Mouse (Mus musculus): Measurements from ENCODE around the gene Reep3. TPM values are rescaled to one million over a fixed set of nuclear protein-coding genes. Genes with fewer than 3 reads are reported as not detected.

Gene Reep3
- 31.7 and 36.7 TPM in 2 replicates for polyA plus RNA-seq (2016; fragmentation: Nextera tagmentation; extraction: Ambion mirVana)

GRCm38 (mm10) chr10:67096621-67097436, at the start of gene Reep3:
Gene Reep3 (minus strand): TSS chr10:67096945.
- H3K9me3 ChIP-seq (replicated peaks), result no peaks in the 10 kb centered on the region
- H3K27me3 ChIP-seq (ENCODE audit: low read depth, poor library complexity, severe bottlenecking), result no peaks in the 10 kb centered on the region
- peak within 1 kb of the TSS; percentile 89 for H3K4me3 ChIP-seq
- H3K4me1 ChIP-seq, result peaks cover 48% of the 10 kb centered on the region
- H3K27ac ChIP-seq (replicated peaks), result peak within 1 kb of the TSS; percentile 99
- DNase-seq (ENCODE audit: low spot score), result peak; percentile 79
- peaks cover 13% of the 10 kb centered on the region for H3K36me3 ChIP-seq
- under 1% methylated on average over 94 of the region's 97 CpGs for WGBS

DNA sequence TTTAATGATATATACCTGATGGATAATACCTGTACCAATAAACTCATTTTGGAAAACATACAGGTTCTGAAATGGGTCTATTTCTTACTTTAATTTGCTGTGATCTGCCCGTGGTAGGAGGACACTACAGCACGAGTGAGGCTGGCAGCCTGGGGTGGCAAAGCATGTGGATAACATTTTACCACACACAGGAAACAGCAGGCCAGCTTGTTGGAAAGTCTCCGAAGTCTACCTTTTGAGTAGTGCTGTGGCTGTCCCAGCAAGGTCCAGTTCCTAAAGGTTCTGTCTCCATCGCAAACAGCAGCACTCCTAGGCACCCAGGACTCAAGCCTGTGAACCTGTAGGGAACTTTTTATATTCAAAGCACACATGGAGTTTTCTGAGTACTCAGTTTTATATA, 48.9 kb upstream of the Reep3 start:
- Histone ChIP-seq H3K9me3 (replicated peaks) (no peaks in the 10 kb centered on the region), H3K36me3 (no peaks in the 10 kb centered on the region; the same call in 1 of the 2 replicates), H3K27ac (replicated peaks) (no peak overlapping the region), H3K27me3 (ENCODE audit: low read depth, poor library complexity, severe bottlenecking) (no peaks in the 10 kb centered on the region), H3K4me1 (no peaks in the 10 kb centered on the region), H3K4me3 (no peak overlapping the region)
- 90% methylated on average over 4 of the region's 4 CpGs for WGBS
- DNase-seq (ENCODE audit: low spot score), result no peak

DNA sequence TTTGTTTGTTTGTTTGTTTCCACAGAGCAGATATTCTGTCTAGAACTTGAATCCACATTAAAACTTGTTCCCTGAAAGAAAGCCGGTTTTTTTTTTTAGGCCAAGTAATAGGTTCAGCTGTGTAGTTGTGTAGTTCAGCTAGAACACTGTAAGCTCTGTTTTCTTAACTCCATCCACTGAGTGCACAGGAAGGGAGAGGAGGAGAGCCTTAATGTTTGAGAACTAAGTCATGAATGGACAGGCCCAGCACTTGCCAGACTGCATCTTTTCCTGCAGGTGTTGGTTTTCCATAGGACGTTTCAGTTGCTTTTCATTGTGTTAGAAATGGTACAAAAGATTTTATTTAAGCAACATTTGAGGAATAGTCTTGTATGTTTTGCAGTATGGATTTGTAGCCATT, 47.5 kb upstream of the Reep3 start:
- H3K36me3 ChIP-seq, result no peaks in the 10 kb centered on the region; the same call in 1 of the 2 replicates
- no peak overlapping the region for H3K4me3 ChIP-seq
- H3K27me3 ChIP-seq (ENCODE audit: low read depth, poor library complexity, severe bottlenecking), result no peaks in the 10 kb centered on the region
- no peaks in the 10 kb centered on the region for H3K4me1 ChIP-seq
- no peaks in the 10 kb centered on the region for H3K9me3 ChIP-seq (replicated peaks)
- H3K27ac ChIP-seq (replicated peaks), result no peak overlapping the region
- no peak for DNase-seq (ENCODE audit: low spot score)
- 83% methylated on average over 2 of the region's 2 CpGs for WGBS

DNA sequence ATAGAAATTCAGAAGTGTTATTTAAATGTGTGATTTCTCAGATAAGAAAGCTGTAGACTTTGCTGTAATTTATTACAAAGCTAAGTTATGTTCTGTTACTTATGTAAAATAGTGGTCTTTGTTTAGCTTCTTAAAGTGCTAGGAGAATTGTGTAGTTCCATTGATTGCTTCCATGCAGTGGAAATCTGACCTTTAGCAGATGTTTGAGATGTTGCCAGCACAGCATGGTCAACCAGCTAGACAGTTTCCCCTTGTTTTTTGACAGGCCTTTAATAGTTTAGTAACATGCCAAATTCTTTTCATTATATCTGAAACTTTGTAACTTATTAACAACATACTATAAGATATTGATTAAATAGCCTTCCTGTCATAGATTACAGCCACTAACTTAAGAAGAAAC, 46.9 kb upstream of the Reep3 start:
- H3K27ac ChIP-seq (replicated peaks), result no peak overlapping the region
- no peak for DNase-seq (ENCODE audit: low spot score)
- no peaks in the 10 kb centered on the region for H3K4me1 ChIP-seq
- no peaks in the 10 kb centered on the region for H3K9me3 ChIP-seq (replicated peaks)
- no peak overlapping the region for H3K4me3 ChIP-seq
- no peaks in the 10 kb centered on the region for H3K27me3 ChIP-seq (ENCODE audit: low read depth, poor library complexity, severe bottlenecking)
- no peaks in the 10 kb centered on the region for H3K36me3 ChIP-seq

- Histone ChIP-seq H3K9me3 (replicated peaks) (no peaks in the 10 kb centered on the region), H3K4me3 (no peak overlapping the region), H3K36me3 (no peaks in the 10 kb centered on the region), H3K27me3 (ENCODE audit: low read depth, poor library complexity, severe bottlenecking) (no peaks in the 10 kb centered on the region), H3K4me1 (no peaks in the 10 kb centered on the region), H3K27ac (replicated peaks) (no peak overlapping the region)
- 90% methylated on average over 2 of the region's 2 CpGs for WGBS
- no peak for DNase-seq (ENCODE audit: low spot score)
Measured at GRCm38 (mm10) chr10:67137437-67137836, 40.7 kb upstream of the Reep3 start.

DNA sequence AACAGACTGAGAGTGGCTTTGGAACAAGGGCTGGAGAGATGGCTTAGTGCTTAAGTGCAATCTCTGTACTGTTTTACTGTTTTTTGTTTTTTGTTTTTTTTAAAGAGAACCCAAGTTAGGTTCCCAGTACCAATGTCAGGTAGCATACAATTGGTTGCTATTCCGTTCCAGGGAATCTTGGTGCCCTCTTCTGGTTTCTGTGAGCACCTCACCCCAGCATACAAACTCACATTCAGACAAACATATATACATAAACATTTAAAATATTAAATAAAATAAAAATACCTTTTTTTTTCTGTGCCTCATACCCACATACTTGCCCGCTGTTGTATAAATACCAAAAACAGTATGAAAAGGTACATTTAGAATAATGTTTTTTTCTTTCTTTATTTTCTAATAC, 37.6 kb upstream of the Reep3 start:
- Histone ChIP-seq H3K27ac (replicated peaks) (no peak overlapping the region), H3K4me1 (0 out of 2 replicates have a peak, but pooled peaks cover 4% of the 10 kb centered on the region), H3K4me3 (no peak overlapping the region), H3K27me3 (ENCODE audit: low read depth, poor library complexity, severe bottlenecking) (no peaks in the 10 kb centered on the region), H3K9me3 (replicated peaks) (no peaks in the 10 kb centered on the region), H3K36me3 (no peaks in the 10 kb centered on the region)
- WGBS, result 83% methylated on average over 2 of the region's 2 CpGs
- no peak for DNase-seq (ENCODE audit: low spot score)

DNA sequence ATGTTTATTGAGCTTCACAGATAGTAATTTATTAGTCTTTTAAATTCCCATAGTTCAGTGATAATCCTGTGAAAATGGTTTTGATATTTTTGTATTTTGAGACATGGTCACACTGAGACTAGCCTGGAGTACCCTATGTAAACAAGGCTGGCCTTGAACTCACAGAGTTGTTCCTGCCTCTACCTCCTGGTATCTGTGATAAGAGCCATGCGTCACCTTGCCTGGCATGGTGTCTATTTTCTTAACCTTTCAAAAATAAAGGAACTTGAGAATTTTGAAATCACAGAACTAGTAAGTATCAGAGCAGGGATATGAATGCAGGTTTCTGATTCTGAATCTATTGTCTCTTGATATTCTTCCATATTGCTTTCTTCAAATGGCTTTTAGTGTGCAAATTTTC, 35.0 kb upstream of the Reep3 start:
- 89% methylated on average over 1 of the region's 1 CpGs for WGBS

GRCm38 (mm10) chr10:67129531-67129930, 32.8 kb upstream of the Reep3 start:
- WGBS, result 81% methylated on average over 1 of the region's 1 CpGs
- H3K36me3 ChIP-seq, result no peaks in the 10 kb centered on the region
- H3K27ac ChIP-seq (replicated peaks), result no peak overlapping the region
- H3K4me3 ChIP-seq, result no peak overlapping the region
- H3K27me3 ChIP-seq (ENCODE audit: low read depth, poor library complexity, severe bottlenecking), result no peaks in the 10 kb centered on the region
- H3K4me1 ChIP-seq, result peaks cover 42% of the 10 kb centered on the region
- DNase-seq (ENCODE audit: low spot score), result no peak
- H3K9me3 ChIP-seq (replicated peaks), result no peaks in the 10 kb centered on the region

More for the DNA sequence above, 35.0 kb upstream of the Reep3 start:
- Histone ChIP-seq H3K27me3 (ENCODE audit: low read depth, poor library complexity, severe bottlenecking) (no peaks in the 10 kb centered on the region), H3K4me3 (no peak overlapping the region), H3K27ac (replicated peaks) (no peak overlapping the region), H3K4me1 (peaks cover 22% of the 10 kb centered on the region), H3K36me3 (no peaks in the 10 kb centered on the region), H3K9me3 (replicated peaks) (no peaks in the 10 kb centered on the region)
- no peak for DNase-seq (ENCODE audit: low spot score)

GRCm38 (mm10) chr10:67126859-67127758, 30.4 kb upstream of the Reep3 start:
- peak; percentile 65 for DNase-seq (ENCODE audit: low spot score)
- H3K36me3 ChIP-seq, result no peaks in the 10 kb centered on the region
- no peaks in the 10 kb centered on the region for H3K9me3 ChIP-seq (replicated peaks)
- H3K27me3 ChIP-seq (ENCODE audit: low read depth, poor library complexity, severe bottlenecking), result no peaks in the 10 kb centered on the region
- peaks cover 51% of the 10 kb centered on the region for H3K4me1 ChIP-seq
- 1% methylated on average over 110 of the region's 115 CpGs for WGBS
- H3K27ac ChIP-seq (replicated peaks), result peak overlapping the region; percentile 89
- H3K4me3 ChIP-seq, result peak overlapping the region; percentile 91

DNA sequence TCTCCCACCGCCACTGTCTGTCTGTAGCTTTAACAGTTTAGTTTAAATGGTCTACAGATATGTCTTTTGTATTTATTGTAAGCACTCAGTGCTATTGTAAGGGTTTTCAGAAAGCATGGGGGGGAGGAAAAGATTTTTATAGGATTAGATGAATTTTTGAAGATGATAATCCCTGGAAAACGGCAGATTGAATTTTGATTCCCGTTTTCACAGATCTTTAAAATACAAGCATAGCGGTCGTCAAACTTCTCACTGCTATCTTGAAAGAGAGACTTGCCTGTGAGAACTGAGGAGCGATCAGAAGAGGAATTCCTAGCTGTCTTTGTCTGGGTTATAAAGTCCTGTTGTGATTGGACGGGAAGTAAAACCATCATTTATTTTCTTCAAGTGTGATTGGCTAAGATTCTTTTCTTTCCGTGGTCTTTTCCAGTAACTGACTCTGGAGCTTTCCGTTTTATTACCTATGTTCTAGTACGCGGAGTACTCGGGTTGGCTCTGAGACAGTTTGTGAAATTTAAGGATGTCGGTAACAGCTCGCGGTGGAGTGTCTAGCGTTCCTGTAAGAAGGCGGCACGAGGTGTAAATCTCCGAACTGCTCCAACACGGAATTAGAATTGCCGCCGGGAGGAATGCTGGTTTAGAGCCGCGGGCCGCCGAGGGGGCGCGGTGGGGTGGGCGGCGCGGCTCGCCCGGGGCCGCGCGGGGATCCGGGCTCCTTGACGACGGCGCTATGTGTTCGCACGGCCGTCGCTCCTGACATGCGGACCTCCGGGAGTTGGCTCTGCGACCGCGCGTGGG, 29.5 kb upstream of the Reep3 start:
- peak overlapping the region; percentile 89 for H3K27ac ChIP-seq (replicated peaks)
- WGBS, result under 1% methylated on average over 50 of the region's 50 CpGs

DNA sequence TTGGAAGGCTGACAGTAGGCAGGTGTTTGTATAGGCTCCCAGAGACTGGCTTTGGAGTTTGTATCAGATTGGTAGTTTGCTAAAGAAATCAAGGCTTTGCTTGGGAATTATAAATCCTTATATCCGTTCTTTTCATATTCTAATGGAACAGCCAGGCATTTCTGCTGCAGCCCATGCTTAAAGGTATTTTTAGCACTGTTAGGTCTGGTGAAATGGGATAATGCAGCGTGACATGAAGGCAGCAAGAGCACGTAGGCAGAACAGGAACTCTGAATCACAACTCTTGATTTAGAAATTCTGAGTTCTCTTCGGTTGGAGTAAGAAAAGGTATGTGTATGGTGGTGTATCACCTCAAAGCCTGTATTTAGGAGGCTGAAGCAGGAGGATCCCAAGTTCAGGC, 27.4 kb upstream of the Reep3 start:
- H3K36me3 ChIP-seq, result no peaks in the 10 kb centered on the region
- no peak for DNase-seq (ENCODE audit: low spot score)
- peaks cover 51% of the 10 kb centered on the region for H3K4me1 ChIP-seq
- 77% methylated on average over 4 of the region's 4 CpGs for WGBS
- no peak overlapping the region for H3K4me3 ChIP-seq
- no peak overlapping the region for H3K27ac ChIP-seq (replicated peaks)
- no peaks in the 10 kb centered on the region for H3K27me3 ChIP-seq (ENCODE audit: low read depth, poor library complexity, severe bottlenecking)
- no peaks in the 10 kb centered on the region for H3K9me3 ChIP-seq (replicated peaks)

More for the DNA sequence above, 29.5 kb upstream of the Reep3 start:
- H3K4me1 ChIP-seq, result peaks cover 51% of the 10 kb centered on the region
- peak; percentile 62 for DNase-seq (ENCODE audit: low spot score)
- no peaks in the 10 kb centered on the region for H3K27me3 ChIP-seq (ENCODE audit: low read depth, poor library complexity, severe bottlenecking)
- H3K4me3 ChIP-seq, result peak overlapping the region; percentile 91
- H3K36me3 ChIP-seq, result no peaks in the 10 kb centered on the region
- no peaks in the 10 kb centered on the region for H3K9me3 ChIP-seq (replicated peaks)

DNA sequence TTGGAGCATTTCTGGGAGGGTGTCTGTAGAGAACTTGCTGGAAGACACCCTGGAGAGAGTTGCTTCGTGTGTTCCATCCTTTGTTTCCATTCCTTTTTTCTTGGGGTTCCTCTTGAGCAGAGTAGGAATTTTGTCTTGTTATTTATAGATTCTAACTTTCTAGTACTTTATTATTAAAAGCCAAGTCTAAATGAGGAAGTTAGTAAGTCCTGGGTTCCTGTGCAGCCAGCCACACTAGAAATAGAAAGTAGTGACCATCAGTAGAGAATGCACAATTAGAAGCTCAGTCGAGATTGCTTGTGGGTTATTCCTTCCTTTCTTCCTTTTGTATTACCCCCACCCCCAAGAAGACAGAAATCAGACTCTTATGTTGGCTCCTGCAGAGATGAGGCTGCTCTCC, 27.0 kb upstream of the Reep3 start:
- Histone ChIP-seq H3K9me3 (replicated peaks) (no peaks in the 10 kb centered on the region), H3K4me3 (no peak overlapping the region), H3K27me3 (ENCODE audit: low read depth, poor library complexity, severe bottlenecking) (no peaks in the 10 kb centered on the region), H3K4me1 (peaks cover 51% of the 10 kb centered on the region), H3K27ac (replicated peaks) (no peak overlapping the region), H3K36me3 (no peaks in the 10 kb centered on the region)
- WGBS, result 62% methylated on average over 2 of the region's 2 CpGs
- DNase-seq (ENCODE audit: low spot score), result no peak

Data from midbrain, embryonic 10.5 days (tissue).